Mouse (Mus musculus) granulocyte monocyte progenitor cell, adult 5-6 weeks (primary cell): ENCODE data around the gene Lmntd2. TPM values are rescaled to one million over a fixed set of nuclear protein-coding genes. Genes with fewer than 3 reads are reported as not detected.
"Not testable (repeated sequence)": the region's sequence is repeated elsewhere in the genome, so short reads cannot be mapped to it uniquely, and the experiment has no call there.

Experiments
- ATAC-seq: replicated peaks from 2 replicates; pipeline ENCODE4 v1.8.0; 2016; ENCODE audit warnings: mild to moderate bottlenecking, moderate TSS enrichment, inconsistent platforms; ENCODE audit not compliant: poor library complexity, severe bottlenecking
- total RNA-seq, 2 experiments: library from RNA; stranded (forward) in 1 of 2; stranded (reverse) in 1 of 2; fragments of 200-712, 200-1000 nt in 1 of 2; fragments of >200 nt in 1 of 2; fragmentation: Nextera tagmentation in 1 of 2; gene quantifications; 2 replicates each; pipeline ENCODE4 v1.2.3; 2014 to 2017

Gene Lmntd2
- total RNA-seq (2014; fragmentation: Nextera tagmentation) (2.2 TPM in 1 of 2 replicates, not detected in the other), total RNA-seq (2017) (0.34 TPM in 1 of 2 replicates, not detected in the other)

DNA sequence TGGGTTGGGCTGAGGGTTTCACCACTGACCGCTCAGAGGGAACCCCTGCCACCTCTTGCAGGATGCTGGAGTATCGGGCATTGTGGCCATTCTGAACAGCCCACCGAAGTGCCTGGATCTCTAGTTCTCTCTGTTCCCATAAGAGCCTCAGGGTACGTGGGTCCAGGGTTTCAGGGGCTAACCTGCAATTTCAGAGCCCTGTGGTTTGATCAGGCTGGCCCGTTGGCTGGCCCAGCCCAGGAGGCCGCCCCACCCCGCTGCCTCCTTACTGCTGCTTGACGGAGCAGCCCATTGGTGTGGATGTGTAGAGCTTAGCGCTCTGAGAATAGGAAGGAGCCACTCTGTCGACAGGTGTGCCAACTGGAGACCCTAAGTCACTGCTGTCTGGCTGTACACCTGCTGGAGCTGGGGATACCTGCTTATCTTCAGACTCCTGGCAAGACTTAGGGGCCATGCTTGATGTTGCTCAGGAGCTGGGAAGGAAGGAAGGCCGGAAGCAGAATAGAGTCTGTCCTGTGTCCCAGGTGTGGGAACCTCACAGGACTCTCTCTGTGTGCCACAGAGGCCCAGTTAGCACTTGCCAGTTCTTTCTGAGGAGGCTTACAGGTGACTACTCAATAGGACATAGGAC is at the start of gene Lmntd2:
Gene Lmntd2, minus strand, starts transcription at position 476 of the 631 bp plus-strand sequence.
- ATAC-seq: no peak

DNA sequence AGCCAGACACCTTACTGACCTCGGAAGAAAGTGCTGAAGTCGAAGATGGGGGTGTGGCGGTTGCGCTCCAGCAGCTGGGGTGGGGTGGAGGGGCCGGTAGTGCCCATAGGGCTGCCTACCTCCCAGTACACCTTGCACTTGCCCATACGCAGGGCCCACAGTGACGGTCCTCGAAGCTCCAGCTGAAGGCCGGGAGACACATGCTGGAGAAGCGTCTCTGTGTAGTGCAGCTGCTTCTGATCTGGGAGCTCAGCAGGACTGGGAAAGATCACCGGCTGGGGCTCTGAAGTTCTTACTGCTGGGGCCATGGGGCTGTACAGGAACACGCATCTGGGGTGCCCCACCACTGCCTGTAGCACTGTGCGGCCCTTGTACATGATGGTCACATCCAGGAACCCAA is 49.8 kb upstream of the Lmntd2 start:
- ATAC-seq: no peak

DNA sequence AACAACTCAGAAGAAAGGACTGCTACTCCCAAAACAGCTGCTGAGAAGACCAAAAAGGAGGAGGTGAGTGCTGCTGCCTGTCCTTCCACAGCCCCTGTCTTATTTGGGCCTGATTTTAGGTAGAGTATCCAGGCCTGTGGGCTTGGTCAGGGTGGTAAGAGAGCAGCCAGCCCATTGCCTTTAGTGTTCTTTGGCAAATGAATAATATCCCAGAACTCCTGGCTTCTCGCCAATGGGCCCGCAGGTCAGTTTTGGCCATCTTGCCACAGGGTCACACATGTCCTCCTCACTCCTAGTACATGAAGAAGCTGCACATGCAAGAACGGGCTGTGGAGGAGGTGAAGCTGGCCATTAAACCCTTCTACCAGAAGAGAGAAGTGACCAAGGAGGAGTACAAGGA is 47.6 kb upstream of the Lmntd2 start:
- no peak for ATAC-seq

DNA sequence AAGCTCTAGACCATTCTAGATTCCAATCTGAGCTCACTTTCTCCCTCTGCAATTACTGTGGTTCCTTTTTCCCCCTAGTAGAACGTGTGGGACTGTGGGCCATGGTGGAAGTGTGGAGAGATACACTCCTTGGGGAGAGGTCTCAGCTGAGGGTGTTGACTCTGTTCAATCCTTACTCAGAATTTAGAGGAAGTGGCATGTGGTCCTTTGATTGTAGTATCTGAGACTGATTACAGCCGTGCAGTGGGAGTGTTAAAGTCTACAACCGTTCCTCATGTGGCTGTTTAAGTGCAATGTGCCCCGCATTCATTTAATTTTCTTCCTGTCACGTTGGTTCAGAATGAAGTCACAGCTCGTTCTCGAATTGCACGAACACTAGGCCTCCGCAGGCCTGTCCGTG is 42.3 kb upstream of the Lmntd2 start:
- no peak for ATAC-seq

DNA sequence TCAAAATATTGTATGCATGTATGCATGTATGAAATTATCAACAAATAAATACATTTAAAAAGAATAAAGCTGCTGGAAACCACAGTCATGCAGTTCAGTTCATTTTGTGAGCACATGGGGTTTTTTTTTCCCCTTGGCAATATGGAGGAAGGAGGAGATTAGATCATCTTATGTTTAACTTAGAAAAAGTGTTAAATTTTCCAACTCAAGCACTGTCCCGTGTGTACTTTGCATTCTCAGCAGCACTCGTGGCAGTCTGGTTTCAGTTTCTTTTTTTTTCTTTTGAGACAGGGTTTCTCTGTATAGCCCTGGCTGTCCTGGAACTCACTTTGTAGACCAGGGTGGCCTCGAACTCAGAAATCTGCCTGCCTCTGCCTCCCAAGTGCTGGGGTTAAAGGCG is 36.6 kb upstream of the Lmntd2 start:
- ATAC-seq: not testable (repeated sequence)

DNA sequence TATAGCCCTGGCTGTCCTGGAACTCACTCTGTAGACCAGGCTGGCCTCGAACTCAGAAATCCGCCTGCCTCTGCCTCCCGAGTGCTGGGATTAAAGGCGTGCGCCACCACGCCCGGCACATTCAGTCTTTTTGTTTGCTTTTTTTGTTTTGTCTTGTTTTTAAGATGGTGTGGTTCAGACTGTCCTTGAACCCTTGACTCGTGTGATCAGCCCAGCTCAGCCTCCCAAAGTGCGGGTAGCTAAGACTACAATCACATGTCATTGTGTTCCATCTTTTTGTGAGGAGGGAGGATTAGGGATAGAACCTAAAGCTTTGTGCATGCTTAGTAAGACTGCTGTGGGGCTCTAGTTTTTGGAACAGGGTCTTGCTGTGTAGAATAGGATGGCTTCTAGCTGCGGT is 17.7 kb upstream of the Lmntd2 start:
- no peak for ATAC-seq

DNA sequence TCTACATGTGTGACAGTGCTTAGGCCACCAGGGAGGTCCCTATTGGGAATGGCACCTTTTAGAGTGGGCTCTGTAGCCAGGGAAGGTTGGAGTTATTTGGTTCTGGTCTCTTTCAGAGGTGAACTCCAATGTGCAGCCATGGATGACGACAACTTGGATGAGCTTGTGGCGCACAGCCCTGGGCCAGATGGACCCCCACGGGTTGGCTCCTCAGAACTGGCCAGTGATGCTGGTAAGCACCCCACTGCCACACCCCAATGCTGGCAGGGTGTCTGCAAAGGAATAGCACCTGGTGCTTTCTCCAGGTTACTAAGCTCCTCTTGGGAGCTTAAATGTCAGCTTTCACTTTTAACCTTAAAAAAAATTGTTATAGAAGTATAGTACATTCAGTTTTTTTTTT is 17.2 kb upstream of the Lmntd2 start:
- ATAC-seq: no peak

DNA sequence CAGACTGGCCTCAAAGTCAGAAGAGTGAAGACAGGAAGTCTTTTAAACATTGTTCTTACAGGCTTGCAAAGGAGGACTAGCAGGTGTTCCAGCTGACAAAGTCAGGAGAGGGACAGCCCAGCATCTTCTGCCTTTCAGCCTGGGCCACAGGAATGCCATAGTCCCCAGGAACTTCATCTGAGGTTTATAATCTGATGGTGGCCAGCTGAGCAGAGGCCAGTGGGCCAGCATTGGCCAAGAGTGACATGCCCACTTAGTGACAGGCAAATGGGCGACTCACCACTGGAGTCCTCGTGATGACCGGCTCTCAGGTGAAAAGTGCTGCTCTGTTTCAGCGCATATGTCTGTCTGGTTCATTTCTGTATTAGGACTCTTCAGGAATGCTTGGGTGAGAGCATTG is 16.7 kb upstream of the Lmntd2 start:
- no peak for ATAC-seq

DNA sequence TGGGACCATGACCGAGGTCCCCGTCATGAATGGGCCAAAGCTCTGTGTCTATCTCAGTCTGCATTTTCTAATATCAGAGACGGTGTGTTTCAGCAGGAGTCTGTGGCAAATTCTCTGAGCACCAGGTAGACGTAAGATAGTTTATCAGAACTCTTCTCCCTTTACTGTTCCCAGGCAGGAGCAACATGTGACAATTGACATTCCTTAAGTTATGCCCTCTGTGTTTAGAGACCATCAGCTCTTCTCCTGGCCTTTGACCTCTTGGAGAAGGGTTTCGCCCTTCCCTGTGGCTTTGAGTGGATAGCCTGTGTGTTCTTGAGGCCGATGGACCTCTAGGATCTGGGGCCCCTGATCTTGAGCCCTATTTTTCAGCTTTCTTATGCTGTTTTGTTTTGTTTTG is 15.8 kb upstream of the Lmntd2 start:
- ATAC-seq: no peak

DNA sequence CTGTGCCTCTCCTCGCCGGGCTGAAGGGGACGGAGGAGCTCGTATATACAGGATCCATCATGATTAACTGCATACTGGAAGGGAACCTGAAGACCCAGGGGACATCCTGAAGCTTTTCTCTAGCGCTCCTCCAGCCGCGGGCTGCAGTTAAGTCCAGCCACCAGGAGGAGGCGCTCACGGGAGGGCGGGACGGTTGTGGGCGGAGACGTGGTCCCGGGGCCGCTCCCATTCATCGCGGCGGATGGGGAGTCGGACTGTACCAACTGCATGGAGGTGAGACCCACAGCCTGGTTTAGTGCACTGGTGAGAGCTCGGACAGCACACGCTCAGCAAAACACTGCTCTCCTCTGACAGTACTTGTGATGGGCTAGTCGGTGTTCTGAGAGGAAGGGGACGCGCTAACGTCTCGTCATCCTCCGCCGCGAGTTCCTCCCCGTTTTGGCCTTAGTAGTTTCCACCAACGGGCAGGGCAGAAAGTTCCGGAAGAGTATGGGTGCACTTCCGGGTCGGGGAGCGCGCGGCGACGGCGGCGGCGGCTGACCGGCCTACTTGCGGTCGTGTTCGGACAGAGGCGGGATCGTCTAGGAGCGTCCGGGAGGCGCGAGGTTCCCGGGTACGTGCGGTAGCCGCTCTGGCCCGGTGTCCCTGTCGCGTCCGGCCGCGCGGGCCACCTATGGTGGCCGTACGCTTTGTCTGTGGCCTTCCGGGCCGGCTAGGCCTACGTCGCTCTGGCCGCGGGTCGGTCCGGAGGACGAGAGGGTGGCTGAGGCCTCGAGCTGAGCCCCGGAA is 14.6 kb upstream of the Lmntd2 start, which contains the start of gene Phrf1:
Gene Phrf1, plus strand, starts transcription at position 506 of the 789 bp plus-strand sequence.
- ATAC-seq: peak; percentile 93

DNA sequence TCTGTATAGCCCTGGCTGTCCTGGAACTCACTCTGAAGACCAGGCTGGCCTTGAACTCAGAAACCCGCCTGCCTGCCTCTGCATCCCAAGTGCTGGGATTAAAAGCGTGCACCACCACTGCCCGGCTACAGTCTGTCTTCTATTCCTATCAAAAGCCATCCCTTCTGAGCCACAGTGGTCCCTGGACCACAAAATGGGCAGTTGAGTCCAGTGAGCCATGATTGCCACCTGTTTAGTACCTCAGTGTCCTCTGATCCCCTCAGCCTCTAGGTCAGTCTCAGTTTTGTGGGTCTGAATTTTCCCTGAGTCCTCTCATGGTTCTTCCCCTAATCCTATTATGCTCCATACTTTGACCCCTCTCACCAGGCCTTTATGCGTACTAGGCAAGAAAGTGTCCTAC is 13.9 kb upstream of the Lmntd2 start:
- peak; percentile 4 for ATAC-seq

DNA sequence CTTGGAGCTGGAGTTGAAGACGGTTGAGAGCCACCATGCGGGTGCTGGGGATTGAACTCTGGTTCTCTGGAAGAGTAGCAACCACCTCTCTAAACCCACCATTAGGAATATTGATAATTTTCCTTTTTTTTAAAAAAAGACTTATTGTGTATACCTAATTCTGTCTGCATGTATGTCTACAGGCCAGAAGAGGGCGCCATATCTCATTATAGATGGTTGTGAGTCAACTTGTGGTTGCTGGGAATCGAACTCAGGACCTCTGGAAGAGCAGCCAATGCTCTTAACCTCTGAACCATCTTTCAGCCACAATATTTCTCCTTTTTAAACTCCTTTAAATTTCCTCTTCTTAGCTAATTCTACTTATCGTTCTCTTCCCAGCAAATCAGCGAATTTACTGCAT is 12.7 kb upstream of the Lmntd2 start:
- no peak for ATAC-seq

DNA sequence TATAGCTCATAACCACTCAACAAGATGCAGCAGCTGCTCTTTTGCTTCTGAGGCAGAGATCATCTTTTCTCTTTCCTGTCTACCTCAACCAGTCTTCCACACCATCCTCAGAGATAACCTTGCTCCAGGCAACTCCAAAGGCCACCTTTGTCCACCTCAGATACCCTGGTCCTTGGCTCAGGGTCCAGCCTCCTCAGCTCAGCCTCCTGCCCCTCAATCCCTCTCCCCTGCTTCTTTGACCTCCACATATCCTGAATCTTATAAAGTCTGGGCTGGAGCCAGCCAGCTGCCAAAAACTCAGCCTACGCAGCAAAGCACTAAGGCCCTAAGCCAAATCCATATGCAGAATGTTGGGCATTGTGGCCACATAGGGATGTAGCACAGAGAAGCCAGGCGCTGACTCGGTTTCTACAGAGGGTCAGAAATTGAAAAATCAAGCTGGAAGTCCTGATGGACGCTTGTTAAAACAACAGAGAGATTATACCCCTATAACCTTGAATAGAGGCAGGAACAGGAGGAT is 8.9 kb upstream of the Lmntd2 start:
- ATAC-seq: no peak

DNA sequence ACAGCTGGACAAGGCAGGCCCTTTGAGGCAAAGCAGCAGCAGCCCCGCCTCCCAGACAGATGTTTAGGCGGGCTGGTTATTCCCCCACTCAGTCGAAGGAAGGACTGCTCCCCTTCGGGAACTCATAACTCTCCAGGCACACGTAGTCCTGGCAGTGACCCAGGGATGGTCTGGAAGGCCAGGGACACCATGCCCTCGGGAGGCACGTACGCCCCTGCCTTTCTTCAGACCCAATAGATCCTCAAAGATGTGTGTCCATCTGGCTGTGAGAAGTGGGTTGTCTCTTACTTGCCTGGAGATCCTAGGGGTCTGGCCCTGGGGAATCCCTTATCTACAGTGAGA is 8.2 kb upstream of the Lmntd2 start:
- ATAC-seq: no peak

DNA sequence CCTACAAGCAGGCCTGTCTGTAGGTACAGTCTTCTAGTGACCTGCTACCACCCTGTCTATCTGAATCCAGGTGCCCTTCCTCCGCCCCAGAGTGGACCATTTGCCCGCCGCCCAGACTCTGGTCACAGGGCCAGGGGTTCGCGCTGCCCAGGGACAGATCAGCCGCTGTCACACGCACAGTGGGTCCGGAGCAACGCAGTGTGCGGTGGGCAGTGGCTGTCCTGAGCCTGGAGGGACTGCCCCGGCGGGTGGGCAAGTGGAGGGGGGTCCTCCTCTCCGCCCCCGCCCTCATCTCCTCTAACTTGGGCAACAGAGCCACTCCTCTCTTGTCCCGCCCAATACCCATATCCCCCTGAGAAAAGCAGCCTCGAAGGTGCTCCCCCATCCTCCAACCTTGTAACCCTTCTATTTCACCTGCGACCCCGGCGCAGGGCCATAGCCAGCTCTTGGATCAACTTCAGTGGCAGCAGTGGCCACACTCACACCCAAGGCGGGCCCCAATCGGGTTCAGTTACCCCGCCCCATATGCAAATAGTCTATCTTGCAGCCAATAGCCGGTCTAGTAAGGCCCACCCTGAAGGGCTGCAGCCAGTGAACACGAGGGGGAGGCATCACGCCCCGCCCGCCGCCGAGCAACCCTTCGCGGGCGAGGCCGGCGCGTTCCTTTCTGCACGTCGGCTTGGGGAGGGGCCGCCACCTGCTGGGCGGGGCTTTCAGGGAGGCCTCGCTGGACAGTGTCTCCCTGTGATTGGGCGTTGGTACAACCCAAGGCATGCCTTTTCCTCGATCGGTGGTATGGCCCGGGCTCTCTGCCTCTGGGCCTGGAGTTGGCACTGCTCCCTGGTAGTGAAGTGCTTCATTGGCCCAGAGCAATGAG is 7.6 kb upstream of the Lmntd2 start:
- ATAC-seq: peak; percentile 93

DNA sequence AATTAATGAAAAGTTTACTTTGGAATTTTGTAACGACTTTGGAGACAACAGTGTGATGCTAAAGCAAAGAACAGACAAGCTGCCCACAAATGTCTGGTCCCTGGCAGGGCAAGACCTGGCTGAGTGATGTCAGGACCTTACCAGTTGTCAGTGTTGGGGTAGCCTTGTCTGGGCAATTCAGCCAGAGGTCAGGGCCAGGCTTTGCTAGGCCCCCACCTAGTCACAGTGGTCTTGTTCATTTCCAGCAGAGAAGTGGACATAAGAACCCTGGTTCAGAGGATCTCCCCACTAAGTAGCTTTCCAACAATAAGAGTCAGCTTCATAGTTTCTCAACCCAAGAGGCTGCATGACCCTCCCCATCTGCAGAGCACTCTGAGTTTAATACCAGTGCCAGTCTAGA is 6.5 kb upstream of the Lmntd2 start:
- ATAC-seq: no peak

DNA sequence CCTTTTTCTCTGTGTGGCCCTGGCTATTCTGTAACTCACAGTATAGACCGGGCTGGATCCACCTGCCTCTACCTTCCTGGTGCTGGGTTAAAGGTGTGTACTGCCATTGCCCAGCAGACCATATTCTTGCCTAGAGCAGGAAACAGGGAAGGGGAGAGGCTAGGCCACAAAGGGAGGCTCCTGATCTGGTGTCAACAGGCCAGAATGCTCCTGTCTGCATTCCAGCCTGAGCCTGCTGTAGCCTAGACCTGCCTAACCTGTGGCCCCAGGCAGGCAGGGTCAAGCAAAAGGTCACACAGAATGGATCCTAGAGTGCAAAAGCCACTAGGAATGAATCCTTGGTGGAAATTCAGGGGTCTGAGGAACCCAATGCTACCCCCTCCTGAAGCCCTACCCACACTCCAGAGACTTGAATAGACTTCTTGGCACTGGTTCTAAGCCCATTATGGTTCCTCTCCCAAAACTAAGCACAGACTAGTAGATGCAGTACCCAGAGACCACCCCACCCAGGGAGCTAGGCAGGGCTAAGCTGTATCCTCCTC is 5.7 kb upstream of the Lmntd2 start:
- ATAC-seq: no peak

DNA sequence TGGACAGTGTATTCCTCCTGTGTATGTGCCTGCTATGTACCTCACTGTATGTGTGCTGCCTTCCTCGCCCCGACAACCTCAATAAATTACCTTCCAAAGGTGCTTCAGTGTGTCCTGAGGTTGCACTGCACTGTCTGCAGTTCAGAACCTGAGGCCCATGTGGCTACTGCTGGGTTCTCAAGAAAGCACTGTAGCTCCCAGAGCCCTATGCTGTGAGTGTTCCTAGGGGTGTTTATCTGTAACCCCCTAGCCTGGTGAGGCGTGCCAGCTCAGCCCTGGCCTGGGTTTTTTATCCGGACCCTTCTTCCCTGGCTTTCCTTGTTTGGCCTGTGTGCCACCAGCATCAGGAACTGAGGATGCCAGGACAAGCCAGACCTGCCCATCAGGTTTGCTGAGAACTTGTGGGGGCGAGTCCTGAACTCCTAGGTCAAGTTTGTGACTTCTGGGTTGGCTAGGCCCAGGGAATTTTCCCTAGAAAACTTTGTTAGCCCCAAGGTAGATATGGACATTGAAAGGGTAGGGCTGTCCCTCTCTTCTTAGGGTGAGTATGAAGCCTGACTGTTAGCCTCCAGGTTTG is 4.8 kb upstream of the Lmntd2 start:
- no peak for ATAC-seq

DNA sequence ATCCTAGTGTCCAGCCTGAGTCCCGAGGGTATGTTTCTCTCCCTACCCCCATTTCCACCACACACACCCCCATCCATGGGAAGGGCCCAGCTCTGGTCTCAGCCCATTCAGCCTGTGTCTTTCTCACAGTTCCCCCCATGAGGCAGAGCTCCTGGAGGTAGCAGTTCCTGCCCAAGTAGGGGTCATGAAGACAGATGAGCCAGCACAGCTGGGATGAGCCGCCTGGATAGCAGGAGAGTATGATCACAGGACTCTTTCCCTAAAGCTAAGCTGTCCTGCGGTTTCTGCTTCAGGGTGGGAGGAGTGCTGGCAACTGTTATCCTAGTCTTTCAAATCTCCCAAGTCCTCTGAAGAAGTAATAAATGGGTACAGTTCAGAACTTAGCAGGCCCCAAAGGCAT is 4.3 kb upstream of the Lmntd2 start:
- ATAC-seq: no peak

DNA sequence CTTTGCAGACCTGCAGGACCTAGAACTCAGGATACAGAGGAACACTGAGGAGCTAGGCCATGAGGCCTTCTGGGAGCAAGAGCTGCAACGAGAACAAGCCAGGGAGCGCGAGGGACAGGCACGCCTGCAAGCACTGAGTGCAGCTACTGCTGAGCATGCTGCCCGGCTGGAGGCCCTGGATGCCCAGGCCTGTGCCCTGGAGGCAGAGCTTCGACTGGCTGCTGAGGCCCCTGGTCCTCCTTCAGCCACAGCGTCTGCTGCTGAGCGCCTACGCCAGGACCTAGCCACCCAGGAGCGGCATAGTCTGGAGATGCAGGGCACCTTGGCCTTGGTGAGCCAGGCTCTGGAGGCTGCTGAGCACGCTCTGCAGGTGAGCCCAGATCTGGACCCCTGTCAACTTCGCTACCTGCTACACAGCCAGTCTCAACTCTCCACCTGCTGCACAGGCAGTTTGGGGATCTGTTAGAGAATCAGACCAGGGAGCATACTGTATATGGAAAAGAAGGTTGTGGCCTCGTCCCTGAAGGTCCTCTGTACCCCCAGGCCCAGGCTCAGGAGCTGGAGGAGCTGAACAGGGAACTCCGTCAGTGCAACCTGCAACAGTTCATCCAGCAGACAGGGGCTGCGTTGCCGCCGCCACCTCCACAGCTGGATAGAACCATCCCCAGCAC is 3.6 kb upstream of the Lmntd2 start:
- no peak for ATAC-seq
